Mouse (Mus musculus) C2C12 (cell line): ENCODE measurements around the gene Ugt1a10.

ENCODE experiments used
- CTCF ChIP-seq: IDR thresholded peaks from one replicate; pipeline ENCODE4 v1.5.1; 2011; ENCODE audit not compliant: control insufficient read depth, insufficient read depth, insufficient read length
- FOSL1 ChIP-seq: IDR thresholded peaks from one replicate; pipeline ENCODE4 v1.8.0; 2011; ENCODE audit warnings: mild to moderate bottlenecking, low read length; ENCODE audit not compliant: poor library complexity, insufficient read depth, severe bottlenecking
- MYOD1 ChIP-seq: IDR thresholded peaks from one replicate; pipeline ENCODE4 v1.6.1; 2011; ENCODE audit warnings: low read depth; ENCODE audit not compliant: control insufficient read depth, insufficient read length
- MYOG ChIP-seq: IDR thresholded peaks from one replicate; pipeline ENCODE4 v1.6.1; 2011; ENCODE audit not compliant: control insufficient read depth, insufficient read length; ENCODE audit errors: extremely low read depth
- USF1 ChIP-seq: IDR thresholded peaks from one replicate; pipeline ENCODE4 v1.6.1; 2011; ENCODE audit warnings: low read depth, mild to moderate bottlenecking, control low read depth, moderate library complexity

DNA sequence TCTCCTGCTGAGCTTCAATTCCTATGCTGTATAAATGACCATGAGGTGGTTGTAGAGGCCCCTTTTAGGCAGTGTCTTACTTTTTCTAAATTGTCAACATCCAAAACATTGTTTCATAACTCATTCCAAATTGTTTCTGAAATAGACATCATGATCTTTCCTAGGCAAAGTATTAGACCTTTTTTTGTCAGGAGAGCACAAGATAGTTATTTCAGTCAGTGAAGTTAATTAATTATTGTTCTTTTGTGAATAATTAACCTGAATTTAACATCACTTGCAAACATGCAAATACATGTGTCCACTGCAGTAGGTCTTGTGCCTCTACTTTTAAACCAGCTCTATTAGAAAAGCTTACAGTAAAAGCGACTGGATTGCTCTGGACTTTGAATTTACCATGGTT lies at the start of gene Ugt1a10:
- TF ChIP-seq CTCF, result no peak
- TF ChIP-seq MYOD1, result no peak
- TF ChIP-seq USF1, result no peak
- TF ChIP-seq MYOG, result no peak
- no peak for TF ChIP-seq FOSL1
